Mouse (Mus musculus) cortical plate, adult 2 months (tissue): ENCODE results near the gene Lgr4. TPM values are rescaled to one million over a fixed set of nuclear protein-coding genes. Genes with fewer than 3 reads are reported as not detected.

ENCODE experiments used
- H3K27ac ChIP-seq: fragments of 200-500 bp; 2 replicates; pipeline ENCODE4 v1.5.1; 2012; ENCODE audit warnings: low read length, control low read depth, inconsistent platforms; ENCODE audit not compliant: insufficient read depth
- H3K4me1 ChIP-seq: fragments of 200-500 bp; 2 replicates; pipeline ENCODE4 v1.6.1; 2011; ENCODE audit warnings: low read length; ENCODE audit not compliant: control insufficient read depth, insufficient read depth
- H3K4me3 ChIP-seq: fragments of 200-500 bp; 2 replicates; pipeline ENCODE4 v1.5.1; 2011; ENCODE audit warnings: mild to moderate bottlenecking, low read length, control low read depth; ENCODE audit not compliant: insufficient read depth
- CTCF ChIP-seq: fragments of 200-500 bp; IDR thresholded peaks from 2 replicates; pipeline ENCODE4 v1.5.1; 2011; ENCODE audit warnings: mild to moderate bottlenecking, control low read depth, low read length; ENCODE audit not compliant: insufficient read depth; ENCODE audit errors: extremely low read depth
- POLR2A ChIP-seq: fragments of 200-500 bp; IDR thresholded peaks from 2 replicates; pipeline ENCODE4 v1.6.1; 2011; ENCODE audit warnings: mild to moderate bottlenecking, low read length, control low read depth; ENCODE audit not compliant: insufficient read depth; ENCODE audit errors: extremely low read depth
- polyA plus RNA-seq: library from polyadenylated mRNA; depleted of rRNA; stranded (reverse); fragments of >200 nt; gene quantifications from 2 replicates; pipeline ENCODE4 v1.2.3, GENCODE M21; 2012; rRNA removed

The Lgr4 gene
- polyA plus RNA-seq, 1 experiment, result 15.4 TPM

GRCm38 (mm10) chr2:110036265-110036664 lies 118.8 kb downstream of the Lgr4 start:
- Histone ChIP-seq H3K27ac (no peak overlapping the region), H3K4me1 (no peaks in the 10 kb centered on the region; the same call in 1 of the 2 replicates), H3K4me3 (no peak overlapping the region)
- TF ChIP-seq POLR2A, result no peak
- TF ChIP-seq CTCF, result no peak

- Histone ChIP-seq H3K4me3 (no peak overlapping the region), H3K27ac (no peak overlapping the region), H3K4me1 (no peaks in the 10 kb centered on the region; the same call in 1 of the 2 replicates)
- no peak for TF ChIP-seq POLR2A
Measured at GRCm38 (mm10) chr2:110036665-110037064, 119.2 kb downstream of the Lgr4 start.

GRCm38 (mm10) chr2:110037221-110037620 lies 119.8 kb downstream of the Lgr4 start:
- no peaks in the 10 kb centered on the region; the same call in 1 of the 2 replicates for H3K4me1 ChIP-seq
- no peak overlapping the region for H3K4me3 ChIP-seq
- no peak for TF ChIP-seq POLR2A
- TF ChIP-seq CTCF, result no peak
- H3K27ac ChIP-seq, result no peak overlapping the region

- no peak overlapping the region for H3K4me3 ChIP-seq
- TF ChIP-seq POLR2A (no peak), CTCF (no peak)
- no peaks in the 10 kb centered on the region; the same call in 1 of the 2 replicates for H3K4me1 ChIP-seq
- H3K27ac ChIP-seq, result no peak overlapping the region
Measured at GRCm38 (mm10) chr2:110038341-110038740, 120.9 kb downstream of the Lgr4 start.

GRCm38 (mm10) chr2:110042861-110043760 lies 125.7 kb downstream of the Lgr4 start:
- TF ChIP-seq POLR2A (no peak), CTCF (no peak)
- Histone ChIP-seq H3K4me3 (no peak overlapping the region), H3K4me1 (no peaks in the 10 kb centered on the region), H3K27ac (no peak overlapping the region)

GRCm38 (mm10) chr2:110058424-110058823 lies 141.0 kb downstream of the Lgr4 start:
- no peaks in the 10 kb centered on the region for H3K4me1 ChIP-seq
- TF ChIP-seq CTCF (no peak), POLR2A (no peak)
- H3K27ac ChIP-seq, result no peak overlapping the region
- H3K4me3 ChIP-seq, result no peak overlapping the region

GRCm38 (mm10) chr2:110063131-110063530 lies 145.7 kb downstream of the Lgr4 start:
- TF ChIP-seq CTCF (no peak), POLR2A (no peak)
- Histone ChIP-seq H3K4me3 (no peak overlapping the region), H3K4me1 (no peaks in the 10 kb centered on the region), H3K27ac (no peak overlapping the region)

Other genes with a start within 250 kb of the Lgr4 start
- gene Bdnf, start 242.9 kb upstream of the Lgr4 start, polyA plus RNA-seq, result 10.3 and 11.1 TPM in 2 replicates
- 28.4 and 29.3 TPM in 2 replicates for gene Lin7c, start 26.8 kb upstream of the Lgr4 start, polyA plus RNA-seq
- 12.6 and 12.7 TPM in 2 replicates for gene Ccdc34, start 100.2 kb downstream of the Lgr4 start, polyA plus RNA-seq